Mouse (Mus musculus) kidney, postnatal 10 days (tissue): ENCODE measurements around the gene Atoh7.
"Not testable (repeated sequence)": the region's sequence is repeated elsewhere in the genome, so short reads cannot be mapped to it uniquely, and the experiment has no call there.

Experiments used
- DNase-seq: peaks from one replicate; pipeline ENCODE4 v3.0.0; 2021; ENCODE audit warnings: mixed read lengths

The Atoh7 gene

DNA sequence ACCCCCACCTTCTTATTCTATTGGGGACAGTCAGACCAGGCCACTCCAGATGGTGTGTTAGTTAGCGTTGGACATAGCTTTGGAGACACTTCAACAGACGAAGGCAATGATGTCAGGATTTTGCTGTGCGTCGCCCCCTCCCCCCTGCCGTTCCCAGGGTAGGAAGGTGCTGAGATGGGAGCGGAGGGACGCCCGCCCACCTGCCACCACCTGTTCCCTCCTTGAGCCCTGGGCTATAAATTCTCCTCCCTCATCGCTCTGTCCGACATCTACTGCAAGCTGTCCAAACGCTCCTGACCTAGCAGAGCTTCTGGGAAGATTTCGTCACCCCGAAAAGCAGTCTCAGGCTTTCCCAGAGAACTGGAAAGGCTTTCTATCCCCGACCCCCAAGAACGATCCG lies at the start of gene Atoh7:
Gene Atoh7 (plus strand): TSS at position 131 of the 400 bp plus-strand sequence.
- no peak for DNase-seq

DNA sequence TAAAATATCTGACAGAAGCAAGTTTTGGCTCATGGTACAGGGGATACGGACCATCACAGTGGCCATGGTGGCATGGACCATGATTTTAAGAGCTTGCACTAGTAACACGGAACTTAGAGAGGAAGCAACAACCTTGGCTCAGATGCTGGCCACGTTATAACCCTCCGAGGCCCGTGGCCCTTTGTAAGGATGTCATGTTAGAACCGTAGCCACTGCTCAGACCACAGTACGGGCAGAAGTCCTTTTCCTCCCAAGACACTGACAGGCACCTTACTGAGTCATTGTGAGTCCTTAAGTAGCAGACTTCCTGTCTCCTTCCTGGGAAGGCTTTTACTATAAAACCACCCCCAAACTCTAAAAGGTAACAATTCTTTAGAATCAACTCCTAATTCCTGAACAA lies 48.2 kb upstream of the Atoh7 start:
- DNase-seq, result no peak

DNA sequence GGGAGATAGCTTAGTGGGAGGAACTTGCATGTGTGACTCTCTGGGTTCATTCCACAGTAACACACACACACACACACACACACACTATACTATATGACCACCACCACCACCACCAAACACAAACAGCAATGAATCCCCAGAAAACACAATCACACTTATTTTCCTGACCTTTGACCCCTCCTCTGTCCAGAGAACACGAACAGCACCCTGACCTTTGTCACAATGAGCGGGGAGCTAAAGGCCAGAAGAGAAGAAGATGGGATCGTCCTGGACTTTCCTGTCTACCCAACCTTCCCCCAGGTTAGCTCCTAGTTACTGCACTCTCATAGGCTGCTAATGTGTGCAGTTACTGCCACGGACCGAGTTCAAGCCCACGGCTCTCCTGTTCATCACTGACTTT lies 47.4 kb upstream of the Atoh7 start:
- no peak for DNase-seq

DNA sequence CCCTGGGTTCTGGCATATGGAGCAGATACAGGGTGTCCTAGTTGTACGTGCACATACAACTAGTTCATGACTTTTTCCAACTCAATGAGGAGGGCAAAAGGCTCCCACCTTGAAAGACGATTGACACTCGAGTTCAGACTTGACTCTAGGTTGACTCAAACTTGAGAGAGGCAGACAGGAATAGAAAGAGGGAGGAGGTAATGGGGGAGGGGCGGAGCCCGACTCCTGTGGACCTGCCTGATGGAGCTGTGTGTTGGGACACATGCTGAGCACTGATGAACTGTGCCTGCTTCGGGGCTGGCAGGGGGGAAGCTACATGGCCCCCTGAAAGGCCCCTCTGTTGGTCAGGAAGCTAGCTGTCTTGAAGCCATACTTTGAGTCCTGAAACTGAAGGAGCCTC lies 46.4 kb upstream of the Atoh7 start:
- no peak for DNase-seq

DNA sequence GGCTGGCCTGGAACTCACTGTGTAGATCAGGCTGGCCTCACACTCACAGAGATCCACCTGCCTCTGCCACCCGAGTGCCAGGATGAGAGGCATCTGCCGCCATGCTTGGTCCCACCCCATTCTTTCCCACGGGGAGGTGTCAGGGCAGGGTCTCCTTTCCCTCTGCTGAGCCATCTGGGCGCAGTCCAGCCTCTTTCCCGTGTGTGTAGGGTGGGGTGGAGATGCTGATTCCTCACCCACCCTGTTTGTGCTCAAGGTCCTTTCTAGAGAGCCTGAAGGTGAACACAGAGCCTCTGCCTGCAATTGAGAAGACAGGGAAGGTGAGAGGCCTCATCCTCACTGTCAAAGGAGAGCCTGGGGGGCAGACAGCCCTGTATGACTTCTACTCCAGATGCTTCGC lies 45.4 kb upstream of the Atoh7 start:
- not testable (repeated sequence) for DNase-seq

DNA sequence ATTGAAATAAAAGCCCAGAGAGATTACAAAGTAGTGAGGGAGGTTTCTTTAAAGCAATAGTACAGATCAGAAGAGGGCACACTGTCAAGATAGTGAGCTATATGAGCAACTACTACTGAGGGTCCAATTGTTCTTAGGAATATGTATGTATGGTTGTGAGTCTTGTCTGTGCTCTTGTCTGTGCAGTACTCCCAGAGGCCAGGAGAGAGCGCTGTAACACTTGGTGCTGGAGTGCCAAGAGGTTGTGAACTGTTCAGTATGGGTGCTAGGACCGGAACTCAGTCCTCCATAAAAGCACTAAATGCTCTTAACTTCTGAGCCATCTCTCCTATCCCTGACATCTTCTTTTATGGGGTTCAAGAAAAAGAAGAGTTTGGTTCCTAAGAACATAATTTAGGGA lies 44.9 kb upstream of the Atoh7 start:
- no peak for DNase-seq

DNA sequence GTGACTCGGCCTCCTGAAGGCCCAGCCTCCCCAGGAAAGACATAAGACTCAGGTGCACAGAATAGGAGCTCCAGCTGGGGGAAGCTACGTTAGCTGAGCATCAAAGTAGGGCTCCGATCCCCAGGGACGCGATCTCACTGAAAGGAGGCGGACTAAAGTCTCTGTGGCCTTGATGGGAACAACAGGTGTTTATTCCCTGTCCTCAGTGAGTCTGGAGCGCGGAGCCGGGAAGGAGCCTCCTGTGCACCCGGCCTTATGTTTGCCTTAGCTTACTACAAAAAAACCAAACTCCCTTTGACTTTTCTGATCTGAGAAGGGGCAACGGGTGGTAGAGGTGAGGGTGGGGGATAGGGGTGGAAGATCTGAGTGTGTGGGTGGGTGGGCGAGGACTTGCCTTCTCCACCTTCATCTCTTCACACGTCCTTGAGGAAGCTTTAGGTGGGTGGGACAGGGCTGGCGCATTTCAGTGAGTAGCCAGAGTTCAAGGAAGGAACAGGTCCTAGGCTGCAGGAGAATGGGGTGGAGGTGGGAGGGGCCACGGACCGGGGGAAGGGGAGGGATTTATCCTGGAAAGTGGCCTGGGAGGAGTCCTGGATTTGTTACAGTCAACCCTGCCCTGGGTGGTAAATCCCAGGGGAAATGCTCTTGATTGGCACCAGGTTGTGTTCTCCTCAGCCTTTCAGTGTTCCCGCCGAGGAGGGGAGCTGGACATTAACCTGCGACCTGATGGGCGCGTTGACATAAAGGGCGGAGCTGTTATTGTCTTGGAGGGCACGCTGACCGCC lies 42.3 kb upstream of the Atoh7 start:
- peak; percentile 43 for DNase-seq

DNA sequence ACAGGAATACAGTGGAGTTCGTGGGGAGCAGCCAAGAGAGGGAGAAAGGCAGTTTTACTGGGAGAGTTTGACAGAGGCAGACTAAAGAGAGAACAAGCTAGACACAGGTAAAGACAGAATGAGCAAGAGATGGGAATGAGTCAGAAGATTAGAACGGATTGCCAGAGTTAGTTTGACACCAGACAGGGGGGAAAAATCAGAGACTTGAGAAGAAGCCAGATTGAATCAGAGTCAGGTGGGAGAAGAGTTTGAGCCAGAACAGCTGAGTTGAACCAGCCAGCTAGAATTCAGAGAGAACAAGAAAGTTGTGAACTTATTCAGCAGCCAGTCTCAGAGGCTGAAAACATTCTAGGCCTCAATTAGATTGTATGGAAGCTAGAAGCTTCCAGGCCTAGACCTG lies 39.6 kb upstream of the Atoh7 start, which contains the start of gene Pbld1:
Gene Pbld1 (plus strand): TSS at position 301 of the 400 bp plus-strand sequence.
- DNase-seq, result no peak

DNA sequence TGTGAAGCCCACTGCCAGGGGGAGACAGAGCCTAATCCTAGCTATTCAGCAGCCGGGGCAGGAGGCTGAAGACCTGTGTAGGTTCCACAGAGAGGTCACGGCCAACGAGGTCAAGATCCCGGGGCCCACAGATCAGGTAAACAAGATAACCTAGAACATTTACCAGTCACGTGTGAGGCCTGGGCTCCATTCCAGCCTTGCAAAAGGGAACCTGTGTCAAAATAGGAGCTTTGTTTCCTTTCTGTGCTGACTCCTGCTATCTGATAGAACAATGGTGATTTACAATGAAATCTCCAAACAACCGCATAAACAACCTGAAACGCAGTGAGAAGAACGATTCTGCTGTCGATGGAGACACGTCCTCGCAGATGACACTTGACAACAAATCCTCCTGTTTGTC lies 39.0 kb upstream of the Atoh7 start:
- DNase-seq, result peak; percentile 72

DNA sequence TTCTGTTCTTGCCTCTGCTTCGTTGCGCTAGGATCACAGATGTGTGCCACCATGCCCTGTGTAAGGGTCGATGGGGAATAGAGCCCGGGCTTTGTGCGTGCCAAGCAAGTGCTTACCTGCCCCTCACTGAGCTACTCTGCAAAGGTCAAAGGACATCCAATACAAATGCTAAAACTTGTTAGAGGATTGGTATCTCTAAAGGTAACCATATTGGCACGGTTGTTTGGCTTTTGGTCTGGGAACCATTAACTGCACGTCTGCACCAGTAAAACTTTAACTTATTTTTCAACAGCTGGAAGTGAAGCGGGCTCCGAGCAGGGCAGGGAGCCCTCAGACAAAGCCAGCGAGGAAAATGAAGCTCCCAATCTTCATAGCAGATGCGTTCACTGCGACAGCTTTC lies 38.2 kb upstream of the Atoh7 start:
- peak; percentile 27 for DNase-seq

DNA sequence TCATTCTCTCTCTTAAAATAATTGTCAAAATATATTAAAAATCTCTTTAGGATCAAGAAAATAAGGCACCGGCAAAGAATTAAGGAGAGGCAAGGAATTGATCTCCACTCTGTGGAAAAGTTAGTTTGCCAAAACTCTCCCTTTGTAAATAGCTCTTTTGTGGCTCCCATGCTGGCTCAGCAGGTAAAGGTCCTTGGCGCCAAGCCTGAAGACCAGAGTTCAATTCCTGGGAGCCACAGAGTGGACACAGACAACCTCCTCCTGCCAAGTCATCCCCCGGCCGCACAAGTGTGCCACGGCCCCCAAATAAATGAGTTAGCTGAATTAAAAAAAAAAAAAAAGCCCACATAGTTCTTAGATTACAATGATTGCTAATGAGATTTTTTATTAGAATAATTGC lies 36.8 kb upstream of the Atoh7 start:
- peak; percentile 62 for DNase-seq

DNA sequence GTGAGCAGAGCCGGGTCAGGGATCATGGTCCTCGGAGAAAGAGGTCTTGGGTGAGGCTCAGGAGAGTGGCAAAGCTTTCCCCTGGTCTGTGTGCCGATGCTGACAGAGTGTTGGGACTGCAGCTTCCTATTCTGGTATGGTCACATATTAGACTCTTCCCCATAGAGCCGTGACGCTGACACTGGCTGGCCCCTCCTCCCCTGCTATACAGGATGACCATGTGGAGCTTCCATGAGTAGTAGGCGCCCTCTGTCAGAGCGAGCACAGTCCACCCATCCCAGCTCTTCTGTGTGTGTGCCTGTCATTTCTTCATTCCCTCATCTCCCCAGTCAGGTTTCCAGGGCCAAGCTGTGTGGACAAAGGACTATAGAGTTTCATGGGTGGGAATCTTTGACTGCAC lies 36.1 kb upstream of the Atoh7 start:
- DNase-seq, result no peak

DNA sequence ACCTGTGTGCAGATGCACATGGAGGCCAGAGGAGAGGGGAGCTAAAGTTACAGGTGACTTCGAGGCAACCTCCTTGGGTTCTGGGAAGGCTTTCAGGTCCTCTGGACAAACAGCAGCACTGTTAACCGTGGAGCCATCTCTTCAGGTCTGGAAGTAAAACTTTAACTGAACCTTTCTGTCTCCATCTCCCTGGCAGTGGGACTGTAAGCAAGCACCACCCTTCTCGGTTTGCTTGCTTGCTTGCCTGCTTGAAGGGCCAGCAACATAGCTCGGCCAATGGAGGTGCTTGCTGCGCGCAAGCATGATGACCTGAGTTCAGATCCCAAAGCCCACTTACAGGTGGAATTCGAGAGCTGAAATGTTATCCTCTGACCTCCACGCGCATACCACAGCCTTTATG lies 34.9 kb upstream of the Atoh7 start:
- DNase-seq, result peak; percentile 23

DNA sequence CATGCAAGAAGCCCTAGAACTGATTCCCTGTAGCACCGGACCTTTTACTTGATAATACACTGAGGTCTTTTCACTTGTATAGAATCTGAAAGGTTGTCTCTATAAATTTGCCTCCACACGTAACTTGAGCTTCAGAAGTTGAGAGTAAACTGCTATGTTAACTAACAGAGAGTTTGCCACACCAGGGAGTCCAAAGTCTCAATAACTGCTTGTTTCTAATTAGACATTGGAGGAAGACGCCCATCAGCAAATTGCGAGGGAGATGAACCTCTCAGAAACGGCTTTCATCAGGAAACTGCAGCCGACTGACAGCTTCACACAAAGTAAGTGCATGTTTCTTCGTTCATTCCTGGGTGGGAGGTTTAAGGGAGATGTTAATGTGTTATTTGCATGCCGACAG lies 33.9 kb upstream of the Atoh7 start:
- no peak for DNase-seq

DNA sequence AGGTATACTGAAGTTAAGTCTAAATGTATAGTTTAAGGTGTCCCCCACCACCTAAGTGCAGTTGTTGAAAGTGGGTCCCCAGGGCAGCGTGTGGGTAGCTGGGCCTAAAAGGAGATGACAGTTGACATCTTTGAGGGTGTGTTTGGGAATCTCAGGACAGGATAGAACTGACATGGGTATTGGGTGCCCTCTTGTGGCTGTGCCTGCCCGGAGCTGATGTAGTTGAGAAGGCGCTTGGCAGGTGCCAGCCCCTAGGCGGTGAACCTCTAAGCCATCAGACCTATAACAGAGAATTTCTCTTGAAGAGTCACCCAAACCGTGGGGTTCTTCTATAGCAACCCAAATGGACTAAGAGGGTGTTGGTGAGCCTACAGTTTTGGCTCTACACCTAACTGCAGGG lies 33.5 kb upstream of the Atoh7 start:
- peak; percentile 88 for DNase-seq

DNA sequence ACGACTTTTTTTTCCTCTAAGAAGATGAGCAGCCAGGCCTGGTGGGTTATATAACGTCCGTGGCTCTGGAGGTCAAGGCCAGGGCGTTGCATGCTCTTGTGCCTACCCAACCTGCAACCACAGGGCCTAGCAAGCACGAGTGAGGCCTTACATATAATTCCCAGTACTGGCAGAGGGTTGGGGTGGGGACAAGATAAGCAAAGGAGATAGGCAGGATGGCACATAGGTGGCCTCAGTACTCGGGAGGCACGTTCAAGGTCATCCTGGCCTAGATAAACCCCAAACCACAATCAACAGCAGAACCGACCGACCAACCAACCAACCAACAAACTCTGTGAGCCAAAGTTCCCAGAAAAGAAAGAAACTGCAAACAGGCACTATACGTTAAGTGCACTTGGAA lies 13.1 kb upstream of the Atoh7 start:
- DNase-seq, result no peak

DNA sequence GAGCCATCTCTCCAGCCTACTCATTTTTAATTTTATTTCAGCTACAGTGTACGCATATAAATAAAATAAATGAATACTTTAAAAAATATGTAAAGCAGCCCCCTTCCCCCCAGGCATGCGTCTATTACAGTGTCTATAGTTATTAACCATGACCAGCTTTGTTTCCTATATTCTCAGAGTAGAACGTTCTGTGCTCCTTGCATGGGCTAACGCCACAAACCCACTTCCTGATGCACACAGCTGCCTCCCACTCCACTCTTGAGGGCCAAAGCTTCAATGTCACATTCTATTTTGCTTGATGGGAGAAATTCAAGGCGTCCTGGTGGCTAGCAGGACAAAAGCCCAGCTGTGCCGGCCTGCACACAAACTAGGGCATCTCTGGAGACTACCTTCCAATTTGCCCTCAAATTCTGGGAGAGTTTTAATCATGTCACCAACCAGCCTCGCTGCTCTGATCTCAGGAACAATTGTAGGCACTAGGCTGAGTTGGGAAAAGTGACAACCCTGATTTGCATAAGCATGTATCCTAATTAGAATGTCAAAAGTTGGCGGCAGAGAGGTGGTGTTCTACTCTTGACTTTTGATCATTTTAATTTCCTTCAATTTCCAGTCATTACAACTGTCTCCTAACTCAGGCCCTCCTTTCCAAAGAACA lies 10.2 kb upstream of the Atoh7 start:
- no peak for DNase-seq

DNA sequence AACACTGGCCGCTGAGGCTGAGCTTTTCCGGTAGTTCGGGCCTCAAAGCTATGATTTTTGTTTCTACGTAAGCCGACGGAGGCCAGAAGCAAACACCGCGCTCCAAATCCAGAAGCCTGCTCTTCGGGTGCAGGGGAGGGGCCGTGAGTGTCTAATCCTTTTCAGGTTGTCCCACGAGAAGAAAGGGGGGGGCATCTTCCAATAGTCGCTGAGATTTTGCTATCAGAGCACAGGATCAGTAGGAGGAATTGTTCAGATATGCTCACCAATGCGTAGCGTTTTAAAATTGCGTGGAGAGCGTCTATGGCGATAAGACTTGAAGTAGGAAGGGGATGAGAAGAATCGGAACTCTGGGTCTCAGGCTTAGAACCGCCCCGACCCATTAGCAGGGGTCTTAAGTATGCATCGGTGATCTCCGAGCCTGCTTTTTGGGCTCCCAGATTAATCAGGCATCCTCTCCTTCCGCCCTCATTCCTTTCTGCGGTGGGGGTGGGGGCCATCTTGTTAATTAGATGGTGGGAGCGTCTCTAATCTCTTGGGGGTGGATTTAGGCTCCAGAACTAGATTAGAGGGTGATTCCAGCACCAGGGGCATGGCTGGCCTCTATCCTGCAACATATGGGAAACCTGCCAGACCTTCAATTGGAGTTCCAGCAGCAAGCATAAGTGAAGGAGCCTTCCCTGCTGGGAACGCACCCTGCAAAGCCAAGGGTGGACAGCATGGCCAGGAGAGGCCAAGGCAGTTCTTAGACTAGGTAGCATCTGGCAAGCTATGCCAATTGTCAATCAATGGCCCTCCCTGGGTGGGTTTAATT lies 9.5 kb upstream of the Atoh7 start:
- peak; percentile 14 for DNase-seq

DNA sequence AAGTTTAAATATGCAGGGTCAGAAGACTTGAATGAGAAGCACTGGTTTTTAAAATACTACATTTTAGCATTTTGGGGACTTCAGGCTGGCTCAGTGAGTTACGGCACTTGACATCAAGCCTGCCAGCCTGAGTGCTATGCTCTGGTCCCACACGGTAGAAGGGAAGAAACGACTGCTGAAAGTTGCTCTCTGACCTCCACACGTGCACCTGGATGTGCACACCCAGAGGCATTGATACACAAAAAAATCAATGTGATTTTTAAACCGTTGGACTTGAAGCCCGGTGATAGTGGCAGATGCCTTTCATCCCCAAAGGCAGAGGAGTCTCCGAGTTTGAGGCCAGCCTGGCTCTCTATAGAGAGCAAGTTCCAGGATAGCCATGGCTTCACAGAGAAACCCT lies 7.5 kb upstream of the Atoh7 start:
- DNase-seq, result no peak

DNA sequence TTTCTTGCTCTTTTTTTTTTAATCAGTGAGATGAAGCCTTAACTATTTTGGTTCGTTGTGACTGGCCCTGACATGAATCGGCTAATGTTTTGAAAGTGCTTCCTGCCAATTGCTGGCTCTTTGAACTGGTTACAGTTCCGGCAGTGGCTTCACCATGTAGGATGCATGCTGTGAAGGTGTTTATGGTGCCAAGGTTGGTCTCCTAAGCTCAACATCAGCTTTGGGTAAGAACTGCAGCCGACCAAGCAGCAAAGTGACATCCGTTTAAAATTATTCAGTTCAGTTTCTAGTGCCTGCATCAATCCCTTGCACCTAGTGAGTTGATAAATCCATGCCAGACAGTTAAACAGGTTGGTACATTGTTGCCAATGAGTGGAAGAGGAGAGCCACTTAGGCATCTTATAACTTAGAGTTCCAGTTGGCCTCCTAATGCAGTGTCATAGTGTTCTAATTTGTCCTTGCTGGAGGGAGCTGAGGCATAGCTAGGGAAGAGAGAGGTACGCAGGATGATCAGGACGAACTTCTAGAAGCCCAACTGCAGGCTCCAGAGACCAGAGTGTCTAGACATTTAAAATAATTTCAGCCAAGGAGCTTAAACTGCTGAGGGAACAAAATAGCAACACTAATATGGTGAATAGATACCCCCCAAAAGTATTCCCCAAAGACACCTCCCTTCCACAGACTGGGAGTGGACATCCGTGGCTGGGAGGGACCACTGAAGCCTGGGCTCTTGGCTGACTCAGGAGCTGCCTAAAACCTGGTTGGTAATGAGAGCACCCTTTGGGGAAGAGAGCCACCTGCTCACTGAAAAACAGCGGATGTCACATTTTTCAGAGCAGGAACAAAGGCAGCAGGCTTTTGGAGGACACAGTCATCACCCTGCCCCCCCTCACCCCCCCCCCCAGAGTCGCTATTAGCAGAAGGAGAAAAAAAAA lies 6.6 kb upstream of the Atoh7 start:
- DNase-seq, result no peak

DNA sequence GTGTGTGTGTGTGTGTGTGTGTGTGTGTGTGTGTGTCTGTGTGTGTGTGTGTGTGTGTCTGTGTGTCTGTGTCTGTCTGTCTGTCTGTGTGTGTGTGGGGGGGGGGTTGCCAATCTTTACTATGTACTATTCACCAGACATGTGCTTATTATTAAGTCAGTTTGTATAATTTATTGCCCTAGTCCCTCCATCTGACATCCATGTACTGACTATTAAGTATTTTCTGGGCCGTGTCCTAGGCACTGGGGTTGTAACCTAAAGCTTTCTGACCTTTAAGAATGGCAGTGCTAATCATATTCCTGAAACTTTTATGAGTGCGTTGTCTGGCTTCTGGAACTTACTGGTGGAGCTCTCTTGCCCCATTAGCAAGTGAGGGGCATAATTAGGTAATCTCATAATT lies 2.7 kb upstream of the Atoh7 start:
- no peak for DNase-seq

DNA sequence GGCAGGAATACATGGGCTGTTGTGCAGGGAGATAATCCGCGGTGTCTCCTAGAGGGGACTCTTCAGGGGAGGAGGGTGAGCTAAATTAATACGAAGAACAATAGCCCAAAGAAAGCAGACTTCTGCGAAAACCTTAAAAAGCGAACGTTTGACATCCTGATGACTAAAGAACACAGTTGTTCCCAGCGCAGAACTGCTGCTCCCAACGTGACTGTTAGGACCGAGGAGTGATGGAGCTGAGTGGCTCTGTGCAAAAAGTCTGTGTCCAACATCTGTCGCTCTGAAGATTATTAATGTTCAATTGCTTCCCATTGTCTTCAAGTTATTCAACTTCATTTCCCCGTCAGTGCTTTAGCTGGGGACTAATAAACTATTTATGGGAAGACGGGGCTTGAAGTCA lies 1.3 kb upstream of the Atoh7 start:
- DNase-seq, result no peak
